Mouse (Mus musculus): Measurements from ENCODE around the gene Gucy1b2. TPM values are rescaled to one million over a fixed set of nuclear protein-coding genes. Genes with fewer than 3 reads are reported as not detected.

Gene Gucy1b2
- polyA plus RNA-seq (2012; rRNA removed) = 0.08 and 0.09 TPM in 2 replicates

DNA sequence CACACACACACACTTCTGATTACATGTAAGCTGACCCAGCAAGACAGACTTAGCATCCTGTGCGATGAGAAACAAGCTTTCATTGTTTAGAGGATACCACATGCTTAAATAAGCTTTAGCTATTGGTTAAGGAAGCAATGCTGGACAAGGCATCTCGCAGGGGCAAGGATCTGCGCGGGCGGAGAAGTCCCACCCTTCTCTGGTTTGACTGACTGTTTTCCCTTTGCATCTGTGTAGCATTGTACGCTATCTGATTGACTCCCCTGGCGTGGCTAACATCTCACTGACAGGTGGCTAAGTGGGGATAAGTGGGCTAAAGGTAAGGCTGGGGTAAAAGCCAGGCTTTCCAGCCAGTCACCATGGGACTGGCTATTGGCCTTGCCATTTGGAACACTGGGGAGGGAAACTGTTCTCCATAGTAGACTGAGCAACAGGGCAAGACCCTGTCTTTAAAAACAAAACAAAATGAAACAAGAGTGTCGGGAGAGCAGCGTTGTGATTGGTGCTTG, at the start of gene Gucy1b2:
Gene Gucy1b2 (minus strand): TSS at position 51 of the 509 bp plus-strand sequence.
- no peak for TF ChIP-seq CTCF (IDR thresholded peaks at IDR 0.05; ENCODE audit: borderline replicate concordance, control insufficient read depth, extremely low read depth, insufficient read depth, low read length, poor library complexity)
- TF ChIP-seq POLR2A (IDR thresholded peaks at IDR 0.05; ENCODE audit: control insufficient read depth, extremely low read depth, insufficient read depth, low read length, poor library complexity) = no peak
- Histone ChIP-seq H3K4me1 (replicated peaks; ENCODE audit: control insufficient read depth, insufficient read depth, low read length) (no peaks in the 10 kb centered on the region), H3K4me3 (ENCODE audit: control insufficient read depth, insufficient read depth, low read length) (no peak within 1 kb of the TSS), H3K27me3 (ENCODE audit: control insufficient read depth, insufficient read depth, low read length) (no peaks in the 10 kb centered on the region), H3K36me3 (ENCODE audit: control insufficient read depth, insufficient read depth, low read length) (no peaks in the 10 kb centered on the region), H3K27ac (ENCODE audit: control insufficient read depth, insufficient read depth, low read length) (no peak within 1 kb of the TSS)
- WGBS = 88% methylated on average over 9 of the region's 9 CpGs
- DNase-seq = no peak

DNA sequence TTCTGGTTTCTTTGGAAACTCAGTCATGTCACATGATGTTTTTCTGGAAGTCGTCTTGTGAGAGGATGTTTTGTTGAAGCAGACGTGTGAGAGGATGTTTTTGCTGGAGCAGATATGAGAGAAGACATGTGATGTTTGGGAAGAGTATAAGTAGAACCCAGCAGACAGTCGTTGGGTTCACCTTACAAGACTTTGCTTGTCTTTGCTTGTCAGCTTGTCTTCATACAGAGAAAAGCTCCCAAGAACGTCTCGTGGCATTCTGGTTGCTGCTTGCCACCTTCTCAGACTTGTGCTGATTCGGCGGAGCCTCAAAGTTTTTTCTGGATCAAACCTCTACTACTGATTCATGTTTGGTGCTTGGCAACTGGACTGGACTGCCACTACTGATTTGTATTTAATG, 41.3 kb upstream of the Gucy1b2 start:
- no peaks in the 10 kb centered on the region for H3K4me1 ChIP-seq (replicated peaks; ENCODE audit: control insufficient read depth, insufficient read depth, low read length)
- H3K27me3 ChIP-seq (ENCODE audit: control insufficient read depth, insufficient read depth, low read length) = no peaks in the 10 kb centered on the region
- H3K36me3 ChIP-seq (ENCODE audit: control insufficient read depth, insufficient read depth, low read length) = no peaks in the 10 kb centered on the region
- WGBS = 86% methylated on average over 7 of the region's 7 CpGs
- no peak overlapping the region for H3K27ac ChIP-seq (ENCODE audit: control insufficient read depth, insufficient read depth, low read length)
- no peak for DNase-seq
- no peak overlapping the region for H3K4me3 ChIP-seq (ENCODE audit: control insufficient read depth, insufficient read depth, low read length)
- no peak for TF ChIP-seq CTCF (IDR thresholded peaks at IDR 0.05; ENCODE audit: borderline replicate concordance, control insufficient read depth, extremely low read depth, insufficient read depth, low read length, poor library complexity)
- TF ChIP-seq POLR2A (IDR thresholded peaks at IDR 0.05; ENCODE audit: control insufficient read depth, extremely low read depth, insufficient read depth, low read length, poor library complexity) = no peak

DNA sequence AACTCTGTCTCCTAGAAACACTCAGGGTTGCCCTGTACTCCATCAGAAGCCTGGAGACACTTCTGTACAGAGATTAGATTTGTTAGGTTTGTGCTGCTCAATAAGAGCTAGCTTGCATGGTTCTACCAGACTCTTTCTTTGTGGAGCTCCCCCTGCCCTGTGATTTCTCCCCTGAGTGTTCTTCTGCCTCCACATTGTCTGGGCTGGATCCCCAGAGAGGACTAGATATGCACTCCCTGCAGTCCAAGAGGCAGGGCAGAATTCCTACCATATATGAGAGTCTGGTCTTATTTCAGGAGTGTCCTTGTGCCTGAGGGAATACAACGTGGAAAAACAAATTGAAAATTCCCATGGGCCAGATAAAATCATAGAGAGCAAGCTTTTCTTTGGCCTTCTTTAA, 40.4 kb upstream of the Gucy1b2 start:
- Histone ChIP-seq H3K4me3 (ENCODE audit: control insufficient read depth, insufficient read depth, low read length) (no peak overlapping the region), H3K4me1 (replicated peaks; ENCODE audit: control insufficient read depth, insufficient read depth, low read length) (no peaks in the 10 kb centered on the region), H3K27me3 (ENCODE audit: control insufficient read depth, insufficient read depth, low read length) (no peaks in the 10 kb centered on the region), H3K36me3 (ENCODE audit: control insufficient read depth, insufficient read depth, low read length) (no peaks in the 10 kb centered on the region), H3K27ac (ENCODE audit: control insufficient read depth, insufficient read depth, low read length) (no peak overlapping the region)
- 81% methylated on average over 1 of the region's 1 CpGs for WGBS
- TF ChIP-seq POLR2A (IDR thresholded peaks at IDR 0.05; ENCODE audit: control insufficient read depth, extremely low read depth, insufficient read depth, low read length, poor library complexity) = no peak
- no peak for TF ChIP-seq CTCF (IDR thresholded peaks at IDR 0.05; ENCODE audit: borderline replicate concordance, control insufficient read depth, extremely low read depth, insufficient read depth, low read length, poor library complexity)
- DNase-seq = no peak

DNA sequence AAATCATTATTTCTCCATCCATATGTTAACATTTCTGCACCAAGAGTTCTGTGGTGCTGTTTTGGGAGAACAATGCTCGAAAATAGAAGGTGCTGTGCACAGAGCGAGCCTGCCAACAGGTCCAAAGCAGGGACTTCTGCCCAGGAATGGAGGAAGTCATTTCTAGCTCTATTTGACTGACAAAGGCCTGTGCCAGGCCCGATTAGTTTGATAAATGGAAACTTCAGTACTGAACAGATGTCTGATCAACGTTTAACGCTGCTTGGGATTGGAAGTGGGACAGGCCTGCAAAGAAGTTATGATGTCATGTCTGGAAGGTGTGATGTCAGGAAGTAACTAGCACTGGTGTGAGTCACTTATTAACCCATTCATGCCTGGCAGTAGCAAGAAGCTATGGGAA, 37.4 kb upstream of the Gucy1b2 start:
- no peak for TF ChIP-seq CTCF (IDR thresholded peaks at IDR 0.05; ENCODE audit: borderline replicate concordance, control insufficient read depth, extremely low read depth, insufficient read depth, low read length, poor library complexity)
- no peak for TF ChIP-seq POLR2A (IDR thresholded peaks at IDR 0.05; ENCODE audit: control insufficient read depth, extremely low read depth, insufficient read depth, low read length, poor library complexity)
- WGBS = 86% methylated on average over 5 of the region's 5 CpGs

DNA sequence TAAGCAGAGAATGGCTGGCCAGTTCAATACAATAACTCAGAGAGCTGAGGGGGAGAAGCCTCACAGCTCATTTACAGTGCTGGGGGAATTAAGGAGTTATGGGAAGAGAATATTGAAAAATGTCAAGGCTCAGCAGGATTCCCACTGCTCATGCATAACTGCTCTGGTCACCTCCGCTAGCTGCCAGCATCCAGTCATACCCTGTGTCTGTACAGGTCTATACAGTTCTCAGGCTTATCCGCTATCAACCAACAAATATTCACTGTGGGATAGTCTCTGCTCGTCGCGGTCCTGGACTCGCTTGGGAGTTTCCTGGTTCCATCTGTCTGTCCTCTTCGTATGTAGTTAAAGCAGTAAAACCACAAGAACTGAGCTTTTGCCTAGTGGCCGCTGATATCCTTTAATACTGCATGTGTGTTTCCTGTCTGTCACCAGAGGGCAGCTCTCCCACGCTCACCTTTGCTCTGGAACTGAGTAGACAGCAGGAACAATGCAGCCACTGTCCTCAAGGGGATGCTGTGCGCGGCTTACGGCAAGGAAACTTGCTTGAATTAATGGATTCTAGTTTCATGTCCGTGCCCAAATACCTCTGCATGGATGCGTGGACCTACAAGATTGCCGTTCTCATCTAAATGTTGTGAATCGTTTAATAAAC, 36.2 kb upstream of the Gucy1b2 start:
- WGBS = 30% methylated on average over 16 of the region's 16 CpGs
- no peaks in the 10 kb centered on the region for H3K27me3 ChIP-seq (ENCODE audit: control insufficient read depth, insufficient read depth, low read length)
- TF ChIP-seq POLR2A (IDR thresholded peaks at IDR 0.05; ENCODE audit: control insufficient read depth, extremely low read depth, insufficient read depth, low read length, poor library complexity) (no peak), CTCF (IDR thresholded peaks at IDR 0.05; ENCODE audit: borderline replicate concordance, control insufficient read depth, extremely low read depth, insufficient read depth, low read length, poor library complexity) (no peak)
- DNase-seq = peak; percentile 28
- H3K4me3 ChIP-seq (ENCODE audit: control insufficient read depth, insufficient read depth, low read length) = no peak overlapping the region
- no peak overlapping the region for H3K27ac ChIP-seq (ENCODE audit: control insufficient read depth, insufficient read depth, low read length)
- H3K36me3 ChIP-seq (ENCODE audit: control insufficient read depth, insufficient read depth, low read length) = no peaks in the 10 kb centered on the region
- no peaks in the 10 kb centered on the region for H3K4me1 ChIP-seq (replicated peaks; ENCODE audit: control insufficient read depth, insufficient read depth, low read length)

More for the DNA sequence above, 37.4 kb upstream of the Gucy1b2 start:
- Histone ChIP-seq H3K4me3 (ENCODE audit: control insufficient read depth, insufficient read depth, low read length) (no peak overlapping the region), H3K27ac (ENCODE audit: control insufficient read depth, insufficient read depth, low read length) (no peak overlapping the region), H3K36me3 (ENCODE audit: control insufficient read depth, insufficient read depth, low read length) (no peaks in the 10 kb centered on the region), H3K27me3 (ENCODE audit: control insufficient read depth, insufficient read depth, low read length) (no peaks in the 10 kb centered on the region), H3K4me1 (replicated peaks; ENCODE audit: control insufficient read depth, insufficient read depth, low read length) (no peaks in the 10 kb centered on the region)
- no peak for DNase-seq

DNA sequence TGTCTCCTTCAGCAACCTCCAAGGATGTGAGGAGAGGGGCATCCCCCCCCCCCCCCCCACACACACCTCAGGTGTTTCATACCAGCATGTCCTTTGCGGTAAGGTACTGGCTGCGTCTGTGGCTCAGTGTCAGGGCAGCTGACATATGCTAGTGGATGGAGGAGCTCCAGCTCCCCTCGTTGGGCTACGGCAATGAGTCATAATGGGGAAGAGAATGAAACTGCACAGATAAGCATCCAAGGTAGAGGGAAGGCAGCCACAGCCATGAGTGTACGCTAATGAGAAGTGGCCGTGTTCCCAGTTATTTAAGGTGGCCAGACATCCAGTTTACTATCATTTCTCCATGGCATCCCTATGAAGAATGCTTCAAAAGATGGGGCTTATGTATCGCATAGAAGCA, 32.2 kb upstream of the Gucy1b2 start:
- no peak overlapping the region for H3K4me3 ChIP-seq (ENCODE audit: control insufficient read depth, insufficient read depth, low read length)
- H3K27ac ChIP-seq (ENCODE audit: control insufficient read depth, insufficient read depth, low read length) = no peak overlapping the region
- H3K36me3 ChIP-seq (ENCODE audit: control insufficient read depth, insufficient read depth, low read length) = no peaks in the 10 kb centered on the region
- H3K4me1 ChIP-seq (replicated peaks; ENCODE audit: control insufficient read depth, insufficient read depth, low read length) = no peaks in the 10 kb centered on the region
- no peaks in the 10 kb centered on the region for H3K27me3 ChIP-seq (ENCODE audit: control insufficient read depth, insufficient read depth, low read length)
- WGBS = 77% methylated on average over 7 of the region's 7 CpGs
- DNase-seq = no peak
- TF ChIP-seq CTCF (IDR thresholded peaks at IDR 0.05; ENCODE audit: borderline replicate concordance, control insufficient read depth, extremely low read depth, insufficient read depth, low read length, poor library complexity) (no peak), POLR2A (IDR thresholded peaks at IDR 0.05; ENCODE audit: control insufficient read depth, extremely low read depth, insufficient read depth, low read length, poor library complexity) (no peak)
